Mouse (Mus musculus): ENCODE results near the gene Gm5862.
"Not testable (repeated sequence)": the region's sequence is repeated elsewhere in the genome, so short reads cannot be mapped to it uniquely, and the experiment has no call there.

The Gm5862 gene

DNA sequence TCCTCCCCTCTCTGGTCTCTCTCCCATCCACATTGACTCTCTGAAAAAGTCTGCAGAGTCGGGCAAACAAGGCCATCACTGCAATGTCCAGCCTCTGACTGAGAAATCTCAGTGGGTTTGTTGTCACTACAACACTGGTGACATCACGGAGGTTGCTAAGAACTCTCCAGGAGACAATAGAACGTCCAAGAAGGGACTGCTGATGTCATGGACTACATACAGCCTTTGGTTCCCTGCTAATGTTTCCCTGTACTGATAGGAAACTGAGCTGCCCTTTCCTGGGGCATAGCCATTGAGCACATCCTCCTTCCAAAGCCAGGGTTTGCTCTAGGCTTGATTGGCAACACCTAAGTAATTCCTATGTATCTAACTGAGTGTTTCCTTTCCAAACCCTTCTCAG lies at the start of gene Gm5862:
Gm5862 (minus strand) TSS at position 101 of the 400 bp plus-strand sequence.
- DNase-seq (ENCODE audit: low read depth, low spot score); H3K27me3 ChIP-seq (ENCODE audit: control insufficient read depth, insufficient read depth, low read length, poor library complexity, severe bottlenecking); H3K36me3 ChIP-seq (ENCODE audit: control insufficient read depth, insufficient read depth, low read length, poor library complexity, severe bottlenecking): not testable (repeated sequence)

DNA sequence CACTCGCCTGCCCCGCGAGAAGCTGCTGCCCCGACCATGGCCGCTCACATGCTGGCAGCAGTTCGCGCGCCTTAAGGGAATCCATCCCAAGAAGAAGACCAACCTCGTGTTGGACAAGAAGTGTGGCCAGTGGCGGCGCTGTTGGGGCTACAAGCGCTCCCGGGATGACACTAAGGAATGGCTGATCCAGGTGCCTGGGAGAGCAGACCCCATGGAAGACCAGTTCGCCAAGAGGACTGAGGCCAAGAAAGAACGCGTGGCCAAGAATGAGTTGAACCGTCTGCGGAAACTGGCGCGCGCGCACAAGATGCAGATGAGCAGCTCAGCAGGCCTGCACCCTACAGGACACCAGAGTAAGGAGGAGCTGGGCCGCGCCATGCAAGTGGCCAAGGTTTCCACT lies 48.0 kb upstream of the Gm5862 start:
- no peaks in the 10 kb centered on the region for H3K36me3 ChIP-seq (ENCODE audit: control insufficient read depth, insufficient read depth, low read length, poor library complexity, severe bottlenecking)
- H3K27me3 ChIP-seq (ENCODE audit: control insufficient read depth, insufficient read depth, low read length, poor library complexity, severe bottlenecking): no peaks in the 10 kb centered on the region
- DNase-seq (ENCODE audit: low read depth, low spot score): no peak

GRCm38 (mm10) chr5:26058481-26058880 lies 35.8 kb upstream of the Gm5862 start, which contains the start of gene Gm7347:
Gene Gm7347 (minus strand): TSS chr5:26058581.
- not testable (repeated sequence) for H3K27me3 ChIP-seq (ENCODE audit: control insufficient read depth, insufficient read depth, low read length, poor library complexity, severe bottlenecking); H3K36me3 ChIP-seq (ENCODE audit: control insufficient read depth, insufficient read depth, low read length, poor library complexity, severe bottlenecking); DNase-seq (ENCODE audit: low read depth, low spot score)

DNA sequence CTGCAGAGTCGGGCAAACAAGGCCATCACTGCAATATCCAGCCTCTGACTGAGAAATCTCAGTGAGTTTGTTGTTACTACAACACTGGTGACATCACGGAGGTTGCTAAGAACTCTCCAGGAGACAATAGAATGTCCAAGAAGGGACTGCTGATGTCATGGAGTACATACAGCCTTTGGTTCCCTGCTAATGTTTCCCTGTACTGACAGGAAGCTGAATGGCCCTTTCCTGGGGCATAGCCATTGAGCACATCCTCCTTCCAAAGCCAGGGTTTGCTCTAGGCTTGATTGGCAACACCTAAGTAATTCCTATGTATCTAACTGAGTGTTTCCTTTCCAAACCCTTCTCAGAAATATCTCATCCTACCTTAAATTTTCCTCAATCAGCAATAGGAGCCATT lies 16.7 kb upstream of the Gm5862 start, which contains the start of gene Speer4a:
Speer4a (minus strand) TSS at position 101 of the 400 bp plus-strand sequence.
- not testable (repeated sequence) for DNase-seq (ENCODE audit: low read depth, low spot score); H3K36me3 ChIP-seq (ENCODE audit: control insufficient read depth, insufficient read depth, low read length, poor library complexity, severe bottlenecking); H3K27me3 ChIP-seq (ENCODE audit: control insufficient read depth, insufficient read depth, low read length, poor library complexity, severe bottlenecking)

DNA sequence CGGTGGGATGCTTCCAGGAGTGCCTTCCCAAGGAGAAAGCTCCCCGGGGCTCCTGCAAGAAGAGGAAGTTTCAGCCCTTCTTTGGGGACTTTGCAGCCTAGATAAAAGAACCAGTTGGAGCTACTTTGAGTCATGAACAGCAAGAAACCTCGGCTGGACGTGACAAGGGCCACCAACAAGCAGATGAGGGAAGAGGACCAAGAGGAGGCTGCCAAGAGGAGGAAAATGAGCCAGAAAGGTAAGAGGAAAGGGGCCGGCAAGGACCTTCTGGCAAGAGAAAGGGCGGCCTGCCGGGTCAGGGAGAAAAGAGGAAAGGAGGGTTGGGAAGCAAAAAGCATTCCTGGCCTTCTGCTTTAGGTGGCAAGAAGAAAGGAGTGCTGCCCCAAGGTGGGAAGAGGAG lies 15.0 kb downstream of the Gm5862 start:
- H3K36me3 ChIP-seq (ENCODE audit: control insufficient read depth, insufficient read depth, low read length, poor library complexity, severe bottlenecking); H3K27me3 ChIP-seq (ENCODE audit: control insufficient read depth, insufficient read depth, low read length, poor library complexity, severe bottlenecking); DNase-seq (ENCODE audit: low read depth, low spot score): not testable (repeated sequence)

GRCm38 (mm10) chr5:26006937-26007695 lies 15.6 kb downstream of the Gm5862 start:
- not testable (repeated sequence) for H3K36me3 ChIP-seq (ENCODE audit: control insufficient read depth, insufficient read depth, low read length, poor library complexity, severe bottlenecking); H3K27me3 ChIP-seq (ENCODE audit: control insufficient read depth, insufficient read depth, low read length, poor library complexity, severe bottlenecking); DNase-seq (ENCODE audit: low read depth, low spot score)

DNA sequence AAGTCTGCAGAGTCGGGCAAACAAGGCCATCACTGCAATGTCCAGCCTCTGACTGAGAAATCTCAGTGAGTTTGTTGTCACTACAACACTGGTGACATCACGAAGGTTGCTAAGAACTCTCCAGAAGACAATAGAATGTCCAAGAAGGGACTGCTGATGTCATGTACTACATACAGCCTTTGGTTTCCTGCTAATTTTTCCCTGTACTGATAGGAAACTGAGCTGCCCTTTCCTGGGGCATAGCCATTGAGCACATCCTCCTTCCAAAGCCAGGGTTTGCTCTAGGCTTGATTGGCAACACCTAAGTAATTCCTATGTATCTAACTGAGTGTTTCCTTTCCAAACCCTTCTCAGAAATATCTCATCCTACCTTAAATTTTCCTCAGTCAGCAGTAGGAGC lies 18.0 kb downstream of the Gm5862 start, which contains the start of gene Gm1979:
Gm1979 (minus strand) TSS at position 101 of the 400 bp plus-strand sequence.
- H3K27me3 ChIP-seq (ENCODE audit: control insufficient read depth, insufficient read depth, low read length, poor library complexity, severe bottlenecking); H3K36me3 ChIP-seq (ENCODE audit: control insufficient read depth, insufficient read depth, low read length, poor library complexity, severe bottlenecking); DNase-seq (ENCODE audit: low read depth, low spot score): not testable (repeated sequence)

GRCm38 (mm10) chr5:25988550-25988949 lies 34.2 kb downstream of the Gm5862 start, which contains the start of gene Gm21698:
Gene Gm21698 (minus strand): TSS chr5:25988650.
- H3K27me3 ChIP-seq (ENCODE audit: control insufficient read depth, insufficient read depth, low read length, poor library complexity, severe bottlenecking); H3K36me3 ChIP-seq (ENCODE audit: control insufficient read depth, insufficient read depth, low read length, poor library complexity, severe bottlenecking); DNase-seq (ENCODE audit: low read depth, low spot score): not testable (repeated sequence)

GRCm38 (mm10) chr5:25972563-25972962 lies 50.2 kb downstream of the Gm5862 start, which contains the start of gene Gm21680:
Gene Gm21680 (minus strand): TSS chr5:25972663.
- H3K27me3 ChIP-seq (ENCODE audit: control insufficient read depth, insufficient read depth, low read length, poor library complexity, severe bottlenecking); H3K36me3 ChIP-seq (ENCODE audit: control insufficient read depth, insufficient read depth, low read length, poor library complexity, severe bottlenecking); DNase-seq (ENCODE audit: low read depth, low spot score): not testable (repeated sequence)

All from splenic B cell, adult 2 months (primary cell).